Mouse (Mus musculus): ENCODE data around the gene Irs2. TPM values are rescaled to one million over a fixed set of nuclear protein-coding genes. Genes with fewer than 3 reads are reported as not detected.

Irs2 gene
- total and polyA plus RNA-seq, 3 experiments = 4.5 to 19.0 (median 13.5) TPM

DNA sequence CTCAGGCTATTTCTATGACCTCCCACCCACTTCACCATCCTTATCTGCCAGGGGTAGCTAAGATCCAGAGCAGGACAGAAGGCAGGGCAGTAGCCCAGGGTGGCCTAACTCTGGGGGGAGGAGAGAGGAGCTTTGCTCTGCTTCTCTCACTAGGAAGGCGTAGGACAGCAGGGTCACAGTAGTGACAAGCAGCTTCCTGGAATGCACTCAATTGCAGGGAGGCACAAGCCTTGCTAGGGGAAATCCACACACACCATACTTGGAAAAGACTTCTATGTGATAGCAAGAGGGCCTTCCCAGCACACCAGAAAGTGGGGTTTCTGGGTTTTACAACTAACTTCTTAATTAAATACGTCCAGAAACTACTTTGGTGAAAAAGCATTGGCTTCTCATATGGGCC is 12.5 kb downstream of the Irs2 start:
- H3K27ac ChIP-seq = no peak overlapping the region
- no peaks in the 10 kb centered on the region for H3K36me3 ChIP-seq (ENCODE audit: control insufficient read depth, insufficient read depth, low read length)
- DNase-seq = no peak
- no peaks in the 10 kb centered on the region; the same call in 1 of the 2 replicates for H3K79me2 ChIP-seq (replicated peaks; ENCODE audit: control insufficient read depth, insufficient read depth, low read length)
- H3K27me3 ChIP-seq (ENCODE audit: control insufficient read depth, insufficient read depth, low read length) = no peaks in the 10 kb centered on the region
- intact Hi-C loops (cut with DNase I) = loop anchor here (5.0 kb wide), 1 partner anchor 128 kb away; no protein-coding TSS in a partner anchor
- H3K4me3 ChIP-seq = no peak overlapping the region
- whole genome bisulfite sequencing = 25% methylated on average over 2 of the region's 2 CpGs
- TF ChIP-seq POLR2A (IDR thresholded peaks at IDR 0.05; ENCODE audit: insufficient read depth, low read depth, low read length) (no peak), CTCF (IDR thresholded peaks at IDR 0.05) (no peak), EP300 (IDR thresholded peaks at IDR 0.05; ENCODE audit: insufficient read depth, low read depth, low read length) (no peak)
- peaks cover 12% of the 10 kb centered on the region for H3K4me1 ChIP-seq (ENCODE audit: control insufficient read depth, insufficient read depth, low read length)
- H3K9ac ChIP-seq (ENCODE audit: low read depth, low read length) = peak overlapping the region; percentile 8; the same call in 1 of the 2 replicates

DNA sequence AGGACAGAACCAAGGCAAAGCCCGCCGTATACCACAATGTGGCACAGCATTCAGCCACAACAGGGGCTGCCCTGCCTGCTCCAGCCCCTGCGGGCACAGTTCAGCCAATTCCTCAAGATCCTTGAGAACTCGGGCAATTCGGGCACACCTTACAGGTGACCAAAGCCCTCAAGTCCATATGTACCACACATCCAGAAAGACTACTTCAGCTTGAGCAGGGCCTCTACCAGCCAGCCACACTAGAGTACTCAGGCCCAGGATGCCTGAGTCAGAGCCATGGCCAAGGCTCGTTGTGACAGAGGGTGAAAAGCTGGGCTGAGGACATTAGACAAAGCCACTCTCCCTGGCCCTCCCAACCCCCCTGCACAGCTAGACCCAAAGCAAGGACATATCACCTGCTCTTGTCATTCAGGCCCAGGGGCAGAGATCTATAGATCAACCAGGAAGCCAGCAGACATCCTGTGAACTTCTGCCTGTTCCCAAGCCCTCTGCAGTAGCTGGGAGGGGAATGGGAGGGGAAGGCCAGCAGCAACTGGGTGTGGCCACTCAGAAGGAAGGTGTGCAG is 13.8 kb downstream of the Irs2 start:
- 89% methylated on average over 6 of the region's 6 CpGs for WGBS
- TF ChIP-seq POLR2A (IDR thresholded peaks at IDR 0.05; ENCODE audit: insufficient read depth, low read depth, low read length) (no peak), CTCF (IDR thresholded peaks at IDR 0.05) (no peak), EP300 (IDR thresholded peaks at IDR 0.05; ENCODE audit: insufficient read depth, low read depth, low read length) (no peak)
- H3K9ac ChIP-seq (ENCODE audit: low read depth, low read length) = no peak overlapping the region

DNA sequence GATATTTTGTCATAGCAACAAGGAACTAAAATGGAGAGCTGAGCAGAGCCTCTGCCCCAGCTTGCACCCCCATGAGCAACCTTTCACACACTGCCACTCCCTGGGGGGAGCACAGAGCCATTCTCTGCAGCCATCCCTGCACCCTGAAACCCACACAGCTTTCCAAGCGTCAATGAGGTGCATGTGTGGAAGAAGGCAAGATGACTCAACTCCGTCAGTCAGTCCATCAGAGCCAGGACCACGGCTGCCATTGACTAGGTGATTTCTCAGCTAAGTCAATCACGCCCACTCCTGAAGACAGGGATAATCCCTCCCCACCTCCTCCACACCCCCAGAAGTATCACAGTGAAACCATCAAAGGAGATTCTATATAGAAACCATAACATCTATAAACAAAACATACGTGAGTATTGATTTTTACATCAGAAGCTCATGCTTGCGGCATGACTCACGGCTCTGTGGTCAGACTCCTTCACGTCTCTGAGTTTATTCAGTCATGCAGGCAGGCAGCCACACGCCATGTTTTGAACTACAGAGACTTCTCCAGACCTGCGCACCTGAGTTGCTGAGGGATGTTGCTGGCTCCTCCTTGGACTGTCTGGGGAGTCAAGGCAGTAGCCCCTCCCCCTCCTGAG is 14.6 kb downstream of the Irs2 start:
- H3K27me3 ChIP-seq (ENCODE audit: control insufficient read depth, insufficient read depth, low read length) = no peaks in the 10 kb centered on the region
- no peak overlapping the region for H3K9ac ChIP-seq (ENCODE audit: low read depth, low read length)
- WGBS = 92% methylated on average over 10 of the region's 10 CpGs
- no peak for TF ChIP-seq EP300 (IDR thresholded peaks at IDR 0.05; ENCODE audit: insufficient read depth, low read depth, low read length)
- no peak for TF ChIP-seq POLR2A (IDR thresholded peaks at IDR 0.05; ENCODE audit: insufficient read depth, low read depth, low read length)
- no peak for TF ChIP-seq CTCF (IDR thresholded peaks at IDR 0.05)
- H3K36me3 ChIP-seq (ENCODE audit: control insufficient read depth, insufficient read depth, low read length) = no peaks in the 10 kb centered on the region
- peaks cover 10% of the 10 kb centered on the region for H3K4me1 ChIP-seq (ENCODE audit: control insufficient read depth, insufficient read depth, low read length)
- H3K4me3 ChIP-seq = no peak overlapping the region
- no peak for DNase-seq
- H3K79me2 ChIP-seq (replicated peaks; ENCODE audit: control insufficient read depth, insufficient read depth, low read length) = no peaks in the 10 kb centered on the region; the same call in 1 of the 2 replicates
- intact Hi-C loops (cut with DNase I) = no loop called here
- H3K27ac ChIP-seq = no peak overlapping the region

More for the DNA sequence above, 13.8 kb downstream of the Irs2 start:
- H3K36me3 ChIP-seq (ENCODE audit: control insufficient read depth, insufficient read depth, low read length) = no peaks in the 10 kb centered on the region
- H3K4me3 ChIP-seq = no peak overlapping the region
- no peak for DNase-seq
- intact Hi-C loops (cut with DNase I) = no loop called here
- H3K79me2 ChIP-seq (replicated peaks; ENCODE audit: control insufficient read depth, insufficient read depth, low read length) = no peaks in the 10 kb centered on the region; the same call in 1 of the 2 replicates
- no peak overlapping the region for H3K27ac ChIP-seq
- peaks cover 10% of the 10 kb centered on the region for H3K4me1 ChIP-seq (ENCODE audit: control insufficient read depth, insufficient read depth, low read length)
- H3K27me3 ChIP-seq (ENCODE audit: control insufficient read depth, insufficient read depth, low read length) = no peaks in the 10 kb centered on the region

DNA sequence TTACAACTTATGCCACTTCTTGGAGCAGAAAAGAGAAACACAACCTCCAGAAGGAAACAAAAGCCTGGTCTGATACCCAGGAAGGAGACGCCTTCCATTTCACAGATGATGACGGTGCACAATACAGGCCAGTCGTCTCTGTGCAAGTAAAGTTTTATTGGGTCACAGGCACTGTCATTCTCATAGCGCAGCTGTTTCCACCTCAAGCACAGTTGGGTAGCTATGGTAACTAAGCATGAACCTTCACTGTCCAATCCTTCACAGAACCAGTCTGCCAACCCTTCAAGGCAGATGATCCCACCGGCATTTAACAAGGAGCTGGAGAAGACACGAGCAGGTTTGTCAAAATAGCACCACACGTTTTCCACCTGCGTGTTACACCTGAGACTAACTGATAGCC is 16.2 kb downstream of the Irs2 start:
- DNase-seq = no peak
- H3K79me2 ChIP-seq (replicated peaks; ENCODE audit: control insufficient read depth, insufficient read depth, low read length) = no peaks in the 10 kb centered on the region; the same call in 1 of the 2 replicates
- intact Hi-C loops (cut with DNase I) = no loop called here

DNA sequence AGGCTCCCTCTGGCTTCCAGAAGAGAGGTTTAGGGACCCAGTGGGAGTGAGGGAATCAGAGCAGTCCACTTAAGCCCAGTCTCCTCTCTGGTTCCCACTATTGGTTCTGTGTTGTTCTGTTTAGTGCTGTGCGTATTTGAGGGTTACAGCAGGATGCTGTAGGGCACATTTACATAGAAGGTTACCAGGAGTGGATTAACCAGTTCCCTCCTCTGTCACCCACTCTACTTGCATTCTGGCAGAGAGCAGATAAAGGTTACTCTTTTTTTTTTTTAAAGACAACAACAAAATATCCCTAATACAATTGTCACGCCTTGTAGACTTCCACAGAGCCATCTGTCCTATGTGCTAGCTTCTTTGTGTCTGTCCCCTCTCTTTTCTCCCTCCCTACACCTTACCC is 16.9 kb downstream of the Irs2 start:
- H3K79me2 ChIP-seq (replicated peaks; ENCODE audit: control insufficient read depth, insufficient read depth, low read length) = no peaks in the 10 kb centered on the region; the same call in 1 of the 2 replicates
- H3K27me3 ChIP-seq (ENCODE audit: control insufficient read depth, insufficient read depth, low read length) = no peaks in the 10 kb centered on the region
- peaks cover 9% of the 10 kb centered on the region for H3K4me1 ChIP-seq (ENCODE audit: control insufficient read depth, insufficient read depth, low read length)
- intact Hi-C loops (cut with DNase I) = no loop called here
- H3K36me3 ChIP-seq (ENCODE audit: control insufficient read depth, insufficient read depth, low read length) = no peaks in the 10 kb centered on the region
- TF ChIP-seq EP300 (IDR thresholded peaks at IDR 0.05; ENCODE audit: insufficient read depth, low read depth, low read length) = no peak
- TF ChIP-seq CTCF (IDR thresholded peaks at IDR 0.05) = no peak
- no peak for TF ChIP-seq POLR2A (IDR thresholded peaks at IDR 0.05; ENCODE audit: insufficient read depth, low read depth, low read length)
- DNase-seq = no peak
- 80% methylated on average over 2 of the region's 2 CpGs for WGBS
- H3K4me3 ChIP-seq = no peak overlapping the region
- H3K9ac ChIP-seq (ENCODE audit: low read depth, low read length) = no peak overlapping the region
- no peak overlapping the region for H3K27ac ChIP-seq

More for the DNA sequence above, 16.2 kb downstream of the Irs2 start:
- Histone ChIP-seq H3K27ac (no peak overlapping the region), H3K36me3 (ENCODE audit: control insufficient read depth, insufficient read depth, low read length) (no peaks in the 10 kb centered on the region), H3K4me1 (ENCODE audit: control insufficient read depth, insufficient read depth, low read length) (peaks cover 10% of the 10 kb centered on the region), H3K27me3 (ENCODE audit: control insufficient read depth, insufficient read depth, low read length) (no peaks in the 10 kb centered on the region), H3K4me3 (no peak overlapping the region), H3K9ac (ENCODE audit: low read depth, low read length) (no peak overlapping the region)
- WGBS = 83% methylated on average over 8 of the region's 8 CpGs
- no peak for TF ChIP-seq POLR2A (IDR thresholded peaks at IDR 0.05; ENCODE audit: insufficient read depth, low read depth, low read length)
- TF ChIP-seq CTCF (IDR thresholded peaks at IDR 0.05) = no peak
- TF ChIP-seq EP300 (IDR thresholded peaks at IDR 0.05; ENCODE audit: insufficient read depth, low read depth, low read length) = no peak

Data from heart, adult 2 months (tissue).